Mouse (Mus musculus) G1E (cell line): ENCODE data around the gene Syf2.

Experiments used
- CTCF ChIP-seq: IDR thresholded peaks from 2 replicates; pipeline ENCODE4 v1.5.1; 2012; ENCODE audit warnings: low read depth, low read length, inconsistent platforms, mixed read lengths
- GATA1 ChIP-seq: IDR thresholded peaks from 2 replicates; pipeline ENCODE4 v1.6.1; 2012; ENCODE audit warnings: borderline replicate concordance, low read length, inconsistent platforms, mixed read lengths
- GATA2 ChIP-seq: IDR thresholded peaks from 2 replicates; pipeline ENCODE4 v1.6.1; 2012; ENCODE audit warnings: low read depth, low read length, inconsistent platforms, borderline replicate concordance
- POLR2AphosphoS5 ChIP-seq: IDR thresholded peaks from 2 replicates; pipeline ENCODE4 v1.6.1; 2012; ENCODE audit warnings: low read depth, low read length, inconsistent platforms; ENCODE audit not compliant: insufficient replicate concordance

DNA sequence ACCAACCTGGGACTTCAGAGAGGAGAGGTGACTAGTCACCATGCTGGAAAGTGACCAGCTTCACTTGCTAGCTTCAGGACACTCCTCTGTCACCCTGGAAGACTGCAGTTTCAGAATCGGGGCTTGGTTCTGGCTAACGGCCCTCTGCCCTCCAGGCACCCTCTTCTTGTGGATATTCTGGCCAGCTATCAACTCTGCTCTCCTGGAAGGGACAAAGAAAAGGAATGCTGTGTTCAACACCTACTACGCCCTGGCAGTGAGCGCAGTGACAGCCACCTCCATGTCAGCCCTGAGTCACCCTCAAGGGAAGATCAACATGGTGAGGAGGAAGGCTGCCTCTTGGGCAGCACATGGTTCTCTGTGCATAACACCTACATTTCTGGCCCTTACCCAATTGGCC, 46.3 kb upstream of the Syf2 start:
- TF ChIP-seq CTCF = no peak
- TF ChIP-seq GATA1 = no peak
- TF ChIP-seq POLR2AphosphoS5 = no peak
- TF ChIP-seq GATA2 = no peak
